Mouse (Mus musculus): ENCODE data around the gene Afmid. TPM values are rescaled to one million over a fixed set of nuclear protein-coding genes. Genes with fewer than 3 reads are reported as not detected.

Gene Afmid
- polyA plus RNA-seq, 1 experiment = 8.7 TPM

DNA sequence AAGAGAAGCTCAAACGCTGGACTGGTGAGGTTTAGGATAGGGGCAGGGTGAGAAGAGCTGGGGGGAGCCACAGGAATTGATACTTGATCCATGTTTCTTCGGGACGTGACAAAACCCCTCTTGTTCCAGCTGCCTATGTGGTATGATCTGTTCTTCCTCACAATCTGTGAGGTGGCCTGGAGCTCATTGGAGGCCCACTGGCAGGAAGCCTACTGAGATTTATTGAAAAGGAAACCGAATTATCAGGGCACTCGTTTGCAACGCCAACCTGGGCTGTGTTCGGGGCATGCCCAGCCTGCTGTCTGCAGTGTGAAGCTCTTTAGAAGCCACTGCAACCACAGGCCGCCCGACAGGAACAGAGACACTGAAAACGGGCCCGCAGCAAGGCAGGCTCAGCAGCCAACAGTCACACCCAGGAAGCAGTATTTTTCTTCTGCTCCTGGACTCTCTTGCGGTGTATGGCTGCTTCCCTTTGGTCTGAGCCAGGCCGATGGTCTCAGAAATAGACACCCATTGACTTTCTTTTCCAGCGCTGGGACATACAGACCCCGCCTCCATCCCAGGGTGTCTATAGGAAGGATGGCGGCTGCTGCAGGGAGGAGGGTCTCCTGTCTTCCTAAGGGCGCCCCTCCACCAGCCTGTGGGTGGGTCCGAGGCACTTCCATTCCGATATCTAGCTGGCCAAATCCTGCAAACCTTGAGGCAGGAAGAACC is 22.7 kb downstream of the Afmid start:
- no peak for DNase-seq (ENCODE audit: low read depth)

DNA sequence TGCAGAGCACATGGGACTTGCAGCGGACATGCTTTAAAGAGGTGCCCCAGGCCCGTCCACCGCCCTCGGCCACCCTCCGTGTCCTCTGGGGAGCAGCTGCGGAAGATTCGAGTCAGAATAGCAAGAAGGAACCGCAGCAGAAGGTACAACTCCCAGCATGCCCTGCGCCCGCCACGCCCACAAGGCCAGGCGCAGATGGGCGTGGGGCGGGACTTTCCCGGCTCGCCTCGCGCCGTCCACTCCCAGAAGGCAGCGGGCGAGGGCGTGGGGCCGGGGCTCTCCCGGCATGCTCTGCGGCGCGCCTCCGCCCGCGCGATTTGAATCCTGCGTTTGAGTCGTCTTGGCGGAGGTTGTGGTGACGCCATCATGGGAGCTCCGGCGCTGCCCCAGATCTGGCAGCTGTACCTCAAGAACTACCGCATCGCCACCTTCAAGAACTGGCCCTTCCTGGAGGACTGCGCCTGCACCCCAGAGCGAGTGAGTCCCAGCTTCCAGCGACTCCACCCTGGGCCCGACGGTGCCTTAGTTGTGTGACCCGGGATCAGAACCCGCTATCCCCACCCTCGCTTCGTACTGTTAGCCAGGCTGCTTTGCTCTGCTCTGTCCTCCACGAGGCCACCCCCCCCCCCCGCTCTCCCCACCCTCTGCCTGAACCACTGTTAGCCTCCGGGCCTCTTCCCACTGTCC is 23.4 kb downstream of the Afmid start, which contains the start of gene Birc5:
Gene Birc5 (plus strand): TSS at position 267 of the 687 bp plus-strand sequence.
- DNase-seq (ENCODE audit: low read depth) = no peak

DNA sequence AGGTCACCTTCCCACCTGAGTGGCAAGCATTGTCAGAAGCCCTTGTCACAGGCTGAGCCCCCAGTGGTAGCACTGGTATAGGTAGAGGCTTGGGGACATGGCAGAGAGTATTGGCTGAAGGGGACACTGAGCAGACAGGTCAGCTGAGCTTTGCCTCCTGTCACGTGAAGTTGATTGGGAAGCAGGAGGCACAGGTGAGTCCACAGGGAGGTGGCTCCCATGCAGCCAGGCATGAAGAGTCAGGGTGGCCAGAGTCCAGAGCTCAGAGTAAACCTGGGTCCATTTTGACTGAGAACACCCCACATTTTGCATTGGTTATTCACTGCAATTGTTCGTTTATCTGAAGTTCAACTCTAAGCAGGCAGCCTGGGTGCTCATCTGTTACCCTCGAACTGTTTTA is 27.2 kb downstream of the Afmid start:
- DNase-seq (ENCODE audit: low read depth) = no peak

DNA sequence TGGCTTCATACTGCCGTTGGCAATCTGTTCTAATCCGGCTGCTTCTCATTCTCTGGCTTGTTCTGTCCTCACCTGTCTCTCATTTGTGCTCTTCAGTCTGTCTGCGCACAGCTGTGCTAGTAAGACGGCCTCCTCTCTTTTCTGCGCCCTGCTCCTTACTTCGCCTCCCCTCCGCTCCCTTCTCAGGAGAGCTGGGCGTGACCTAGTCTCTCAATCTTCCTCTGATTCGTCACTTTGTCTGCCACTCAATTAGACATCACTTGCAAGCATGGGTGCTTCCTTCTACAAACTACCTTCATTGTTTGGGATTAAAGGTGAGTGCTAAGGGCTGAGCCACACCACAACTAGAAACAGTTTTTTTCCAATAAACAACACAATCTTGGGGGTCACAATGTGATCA is 28.5 kb downstream of the Afmid start:
- DNase-seq (ENCODE audit: low read depth) = no peak

DNA sequence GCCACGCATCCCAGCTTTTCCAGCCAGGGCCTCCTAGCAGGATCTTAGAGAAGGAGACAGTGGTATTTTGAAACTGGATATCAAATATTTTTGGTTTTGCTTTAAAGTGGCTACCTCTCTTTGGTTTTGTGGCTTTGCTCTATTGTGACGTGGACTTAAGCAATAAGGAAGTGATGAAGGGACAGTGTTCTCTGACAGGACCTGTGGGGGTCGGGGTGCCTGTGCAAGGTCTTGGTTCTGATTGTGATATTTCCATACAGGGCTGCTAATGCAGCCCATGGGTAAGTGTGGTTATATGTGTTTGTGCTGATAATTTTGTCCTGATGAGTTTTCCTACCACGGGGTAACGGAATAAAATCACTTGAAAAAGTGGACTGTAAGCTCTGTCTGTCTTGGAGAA is 29.6 kb downstream of the Afmid start:
- DNase-seq (ENCODE audit: low read depth) = no peak

DNA sequence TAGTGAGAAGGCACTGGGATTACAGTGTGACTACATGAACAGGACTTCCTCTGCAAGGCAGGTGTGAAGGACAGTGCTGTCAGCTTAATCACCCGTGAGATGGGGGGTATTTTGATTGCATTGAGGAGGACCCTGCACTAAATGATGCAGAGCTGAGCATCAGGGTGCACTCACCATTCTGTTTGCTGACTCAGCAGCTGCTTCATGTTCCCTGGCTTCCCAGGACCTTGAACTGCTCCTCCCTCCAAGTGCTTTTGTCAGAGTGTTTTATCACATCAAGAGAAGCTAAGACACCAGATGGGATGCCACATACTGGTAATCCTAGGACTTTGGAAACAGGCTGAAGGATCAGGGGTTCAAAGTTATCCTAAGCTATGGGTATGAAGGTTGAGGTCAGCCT is 30.3 kb downstream of the Afmid start:
- DNase-seq (ENCODE audit: low read depth) = no peak

DNA sequence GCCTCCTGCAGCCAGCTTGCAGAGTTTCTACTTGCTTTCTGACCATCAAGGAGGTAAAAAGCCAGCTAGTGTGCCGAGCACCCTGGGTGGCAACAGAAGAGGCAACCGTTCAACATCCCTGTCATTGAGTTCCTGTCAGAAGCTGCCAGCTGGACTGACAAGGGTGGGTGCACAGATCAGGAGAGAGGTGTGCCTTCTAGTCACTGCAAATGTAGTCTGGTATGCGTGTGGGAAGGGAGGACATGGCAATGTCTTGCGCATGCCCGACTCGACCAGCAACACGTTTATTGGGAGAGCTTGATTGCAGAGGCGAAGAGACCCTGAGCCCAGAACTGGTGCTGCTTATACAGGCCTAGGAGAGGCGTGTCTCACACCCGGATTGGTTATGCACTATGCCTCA is 31.7 kb downstream of the Afmid start:
- no peak for DNase-seq (ENCODE audit: low read depth)

DNA sequence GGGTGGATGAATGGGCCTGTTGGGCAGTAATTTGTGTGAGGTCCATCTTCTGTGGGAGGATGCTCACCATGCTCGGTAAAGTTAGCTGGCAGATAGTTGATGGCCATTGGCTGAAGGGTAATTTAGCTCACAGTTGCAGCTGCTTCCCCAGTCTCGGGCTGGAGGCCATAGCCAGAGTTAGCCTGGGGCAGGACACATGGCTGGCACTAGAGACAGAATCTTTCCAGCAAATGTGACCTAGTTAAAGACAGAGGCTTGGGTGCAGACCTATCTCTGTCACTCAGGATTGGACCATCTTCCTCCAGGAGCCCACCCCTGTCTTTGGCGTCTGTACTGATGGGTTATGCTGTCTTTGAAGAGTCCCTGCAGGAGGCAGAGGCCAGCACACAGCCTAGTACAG is 32.7 kb downstream of the Afmid start:
- DNase-seq (ENCODE audit: low read depth) = no peak

DNA sequence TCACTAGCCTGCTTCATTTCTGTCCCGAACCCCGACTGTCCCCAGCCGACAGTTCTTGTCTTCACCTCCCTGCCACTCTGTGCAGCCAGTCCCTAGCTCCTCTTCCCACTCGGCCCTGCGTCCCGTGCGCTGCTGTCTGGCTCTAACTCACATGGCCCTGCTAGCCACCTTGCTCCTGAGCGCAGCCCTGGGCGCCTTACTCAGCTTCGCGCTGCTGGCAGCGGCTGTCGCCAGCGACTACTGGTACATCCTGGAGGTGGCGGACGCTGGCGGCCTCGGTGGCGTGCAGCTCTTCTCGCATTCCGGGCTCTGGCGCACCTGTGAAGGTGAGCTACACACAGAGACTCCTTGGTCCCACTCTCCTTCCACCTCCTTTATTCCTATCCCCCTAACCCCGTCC is 34.9 kb downstream of the Afmid start, which contains the start of gene Tmem235:
Gene Tmem235 (plus strand): TSS at position 152 of the 400 bp plus-strand sequence.
- no peak for DNase-seq (ENCODE audit: low read depth)

DNA sequence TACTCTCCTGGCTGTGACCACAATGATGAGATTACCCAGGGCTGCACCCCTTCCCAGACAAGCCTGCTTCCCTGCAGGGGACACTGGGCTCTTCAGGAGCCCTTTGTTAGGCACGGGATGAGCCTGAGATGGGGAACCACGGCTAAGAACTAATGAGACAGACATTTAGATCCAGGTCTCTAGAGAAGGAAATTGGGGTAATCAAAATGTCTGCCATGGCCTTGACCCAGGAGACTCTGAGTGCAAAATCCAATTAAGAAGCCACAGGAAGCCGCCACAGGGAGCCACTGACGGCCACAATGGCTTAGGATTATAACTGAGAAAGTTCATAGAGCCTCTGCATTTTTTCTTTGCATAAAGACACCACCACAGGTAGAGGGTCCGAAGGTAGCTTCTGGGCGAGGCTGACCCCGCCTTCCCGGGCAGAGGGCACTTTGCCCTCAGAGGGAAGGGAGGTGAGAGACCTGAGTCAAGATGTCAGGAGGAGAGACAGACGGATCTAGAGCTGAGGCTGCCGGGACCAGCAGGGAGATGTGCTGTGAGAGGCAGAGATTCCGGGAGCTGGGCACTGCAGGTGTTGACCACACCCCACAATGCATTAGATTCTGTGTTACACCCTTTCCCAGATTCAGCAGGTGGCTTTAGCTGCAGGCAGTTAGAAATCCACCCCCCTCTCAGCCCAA is 37.6 kb downstream of the Afmid start:
- DNase-seq (ENCODE audit: low read depth) = no peak

DNA sequence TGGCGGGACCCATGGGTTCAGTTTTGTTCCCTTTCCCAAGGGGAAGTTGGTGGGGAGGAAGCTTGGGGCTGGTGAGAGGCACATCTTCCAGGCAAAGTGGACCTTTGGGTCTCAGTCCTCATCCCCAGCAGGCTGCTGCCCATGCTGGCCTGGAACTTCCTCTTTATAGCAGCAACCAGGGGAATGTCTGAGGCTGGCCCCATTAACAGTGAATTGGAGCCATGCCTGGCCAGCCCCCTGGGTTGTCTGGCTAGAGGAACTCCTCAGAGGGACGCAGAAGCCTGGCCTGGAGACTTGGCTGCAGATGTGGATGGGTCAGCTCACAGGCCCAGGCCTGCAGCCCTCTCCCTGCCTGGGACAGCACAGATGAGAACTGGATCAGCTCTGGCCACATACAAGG is 39.1 kb downstream of the Afmid start:
- no peak for DNase-seq (ENCODE audit: low read depth)

DNA sequence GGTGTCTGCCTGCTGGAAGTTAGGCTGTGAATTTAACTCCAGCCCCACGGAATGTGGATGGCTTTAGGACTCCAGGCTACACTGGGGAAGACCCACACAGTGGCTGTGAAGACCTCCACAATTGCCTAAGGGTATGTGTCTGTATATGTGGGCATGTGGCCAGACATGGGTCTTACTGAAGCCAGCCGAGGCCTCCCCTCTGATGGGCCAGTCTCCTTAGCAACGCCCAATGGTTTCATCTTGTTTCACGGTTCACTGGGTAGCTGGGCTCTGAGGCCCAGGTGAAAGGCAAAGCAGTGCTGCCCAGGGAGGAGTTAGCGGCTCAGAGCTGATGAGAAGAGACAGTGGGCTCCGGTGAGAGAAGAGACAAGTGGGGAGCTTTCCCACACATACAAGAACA is 40.3 kb downstream of the Afmid start:
- DNase-seq (ENCODE audit: low read depth) = no peak

DNA sequence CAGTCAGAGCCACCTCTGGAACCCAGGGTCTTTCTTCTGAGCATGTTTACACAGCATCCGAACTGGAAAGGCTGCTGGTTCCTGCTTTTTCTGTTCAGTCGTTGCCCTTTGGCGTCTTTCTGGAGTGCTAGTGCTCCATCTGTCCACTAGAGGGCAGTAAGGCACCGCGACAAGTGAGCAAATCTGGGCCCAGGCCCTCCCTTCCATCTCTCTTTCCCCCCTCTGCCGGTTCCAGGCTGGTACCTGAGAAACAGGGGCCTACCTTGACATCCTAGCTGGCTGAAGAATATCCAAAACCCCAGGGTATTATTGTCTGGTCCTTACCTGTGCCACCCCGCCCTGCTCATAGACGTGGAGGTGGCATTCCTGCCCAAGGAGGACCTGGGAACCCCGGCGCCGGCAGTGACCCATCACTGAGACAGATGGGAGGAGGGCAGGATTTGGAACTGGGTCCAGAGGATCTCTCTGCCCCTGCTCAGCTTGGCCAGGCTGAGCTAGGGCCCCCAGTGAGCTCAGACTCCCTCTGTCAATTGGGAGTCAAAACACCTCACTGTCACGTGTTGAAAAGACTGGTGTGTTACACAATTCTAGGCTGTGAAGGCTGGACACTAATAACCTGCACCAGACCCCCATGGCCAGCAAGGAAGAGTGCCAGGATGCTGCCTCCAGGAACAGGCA is 45.1 kb downstream of the Afmid start:
- DNase-seq (ENCODE audit: low read depth) = no peak

DNA sequence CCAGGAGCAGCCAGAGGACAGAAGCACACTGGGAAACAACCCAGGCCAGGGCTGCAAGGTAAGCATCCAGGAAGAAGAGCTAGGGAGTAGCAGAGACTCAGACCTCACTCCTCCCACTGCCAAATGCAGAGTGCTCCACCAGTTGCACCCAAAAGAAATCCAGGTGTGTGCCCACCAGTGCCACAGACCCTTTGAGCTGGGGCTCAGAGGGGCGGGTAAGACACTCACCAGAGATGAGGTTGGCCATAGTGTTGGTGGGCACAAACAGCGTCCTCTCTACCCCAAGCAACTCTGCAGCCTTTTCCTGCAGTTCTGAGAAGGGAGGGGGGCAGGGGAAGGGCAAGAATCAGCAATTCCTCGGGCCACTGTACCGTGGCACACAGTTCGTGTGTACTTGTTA is 45.7 kb downstream of the Afmid start:
- DNase-seq (ENCODE audit: low read depth) = no peak

DNA sequence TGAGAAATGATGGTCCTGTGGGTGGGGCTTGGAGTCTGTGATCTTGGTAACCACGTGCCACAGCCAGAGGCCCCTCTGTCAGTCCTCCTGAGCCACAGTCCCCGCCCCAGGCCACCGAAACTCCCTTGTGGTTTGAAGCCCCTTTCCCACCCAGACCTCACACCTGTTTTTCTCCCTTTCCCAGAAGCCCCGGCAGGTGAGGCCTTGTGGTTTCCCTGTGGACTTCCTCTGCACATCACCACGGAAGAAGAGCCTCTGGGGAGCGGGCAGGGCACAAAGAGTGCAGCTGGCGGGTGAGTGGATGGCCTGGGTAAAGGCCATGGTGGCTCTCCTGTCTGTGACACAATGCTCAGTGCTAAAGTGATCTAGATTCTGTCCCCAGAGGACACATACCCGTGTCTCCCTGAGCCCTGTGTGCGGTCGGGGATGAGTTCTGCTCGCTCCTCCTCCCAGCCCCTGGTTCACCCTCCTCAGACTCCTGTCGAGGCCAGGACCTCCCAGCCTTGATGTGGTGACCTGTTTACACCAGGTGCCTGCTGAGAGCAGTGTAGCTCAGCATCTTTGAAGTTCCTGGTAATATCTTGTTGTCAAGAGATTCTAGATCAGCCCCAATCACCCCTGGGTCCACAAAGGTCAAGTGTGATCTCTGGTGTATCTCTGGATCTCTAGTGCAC is 46.3 kb downstream of the Afmid start:
- DNase-seq (ENCODE audit: low read depth) = no peak

DNA sequence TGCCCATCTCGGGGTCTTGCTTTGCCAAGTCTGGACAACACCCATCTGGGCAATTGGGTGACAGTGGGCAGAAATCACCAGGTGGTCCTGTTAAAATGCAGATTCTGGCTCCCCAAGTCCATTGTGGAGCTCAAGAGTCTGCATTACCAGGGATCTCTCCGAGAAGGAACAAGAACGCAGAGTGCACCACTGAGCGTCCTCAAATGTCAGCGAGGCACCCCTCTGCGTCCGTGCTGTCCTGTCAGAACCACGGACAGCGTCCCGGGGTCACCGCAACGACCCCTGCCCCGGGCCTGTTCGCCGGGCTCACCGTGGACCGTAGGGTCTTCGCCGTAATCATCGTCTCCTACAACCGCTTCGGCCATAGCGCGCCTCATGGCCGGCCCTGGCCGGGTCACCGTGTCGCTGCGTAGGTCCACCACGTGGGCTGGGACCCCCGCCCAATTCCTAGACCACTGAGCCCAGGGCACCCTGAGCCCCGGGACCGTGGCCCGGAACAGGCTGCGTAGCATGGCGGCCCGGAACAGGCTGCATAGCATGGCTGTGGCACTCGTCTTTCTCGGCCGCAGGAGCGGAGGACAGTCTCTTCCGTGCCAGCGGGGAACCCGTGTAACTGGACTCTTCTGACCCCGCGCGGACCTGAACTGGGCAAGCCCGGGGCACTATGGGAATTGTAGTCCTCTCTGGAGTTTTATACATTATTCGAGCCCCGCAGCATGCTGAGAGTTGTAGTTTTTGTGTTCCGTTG is 47.3 kb downstream of the Afmid start, which contains the start of gene Tha1:
Gene Tha1 (minus strand): TSS at position 621 of the 748 bp plus-strand sequence.
- no peak for DNase-seq (ENCODE audit: low read depth)

DNA sequence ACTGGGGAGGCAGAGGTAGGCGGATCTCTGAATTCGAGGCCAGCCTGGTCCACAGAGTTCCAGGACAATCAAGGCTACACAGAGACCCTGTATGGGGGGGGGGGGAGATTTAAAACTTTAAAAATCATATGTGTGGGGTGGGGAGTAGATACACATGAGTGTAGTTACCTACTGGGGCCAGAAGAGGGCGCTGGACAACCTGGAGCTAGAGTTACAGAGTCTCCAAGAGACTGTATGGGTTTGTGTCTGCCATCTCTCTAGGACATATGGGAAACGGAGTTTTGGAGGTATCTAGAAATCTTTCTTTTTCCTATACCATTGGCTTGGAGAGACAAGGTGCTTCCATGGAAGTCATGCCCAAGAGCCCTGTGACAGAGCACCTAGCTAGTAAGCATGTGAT is 48.7 kb downstream of the Afmid start:
- no peak for DNase-seq (ENCODE audit: low read depth)

DNA sequence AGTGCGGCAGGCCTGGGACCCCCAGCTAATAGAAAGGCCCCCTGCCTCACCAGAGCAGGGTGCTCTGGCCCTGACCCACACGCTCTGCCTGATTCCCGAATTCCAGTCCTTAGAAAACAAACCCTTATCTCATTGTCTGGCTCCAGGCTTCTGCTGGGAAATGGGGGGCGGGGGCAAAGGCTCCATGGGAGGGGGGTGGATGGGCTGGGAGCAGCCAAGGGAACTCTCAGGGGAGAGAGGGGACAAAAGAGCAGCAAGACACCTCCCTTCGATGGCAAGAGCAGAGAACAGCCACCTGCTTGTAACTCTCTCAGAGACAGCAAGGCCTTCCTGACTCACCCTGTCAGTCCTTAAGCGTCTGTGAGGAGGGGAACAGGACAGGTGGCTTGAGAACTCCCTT is 50.0 kb downstream of the Afmid start:
- DNase-seq (ENCODE audit: low read depth) = no peak

DNA sequence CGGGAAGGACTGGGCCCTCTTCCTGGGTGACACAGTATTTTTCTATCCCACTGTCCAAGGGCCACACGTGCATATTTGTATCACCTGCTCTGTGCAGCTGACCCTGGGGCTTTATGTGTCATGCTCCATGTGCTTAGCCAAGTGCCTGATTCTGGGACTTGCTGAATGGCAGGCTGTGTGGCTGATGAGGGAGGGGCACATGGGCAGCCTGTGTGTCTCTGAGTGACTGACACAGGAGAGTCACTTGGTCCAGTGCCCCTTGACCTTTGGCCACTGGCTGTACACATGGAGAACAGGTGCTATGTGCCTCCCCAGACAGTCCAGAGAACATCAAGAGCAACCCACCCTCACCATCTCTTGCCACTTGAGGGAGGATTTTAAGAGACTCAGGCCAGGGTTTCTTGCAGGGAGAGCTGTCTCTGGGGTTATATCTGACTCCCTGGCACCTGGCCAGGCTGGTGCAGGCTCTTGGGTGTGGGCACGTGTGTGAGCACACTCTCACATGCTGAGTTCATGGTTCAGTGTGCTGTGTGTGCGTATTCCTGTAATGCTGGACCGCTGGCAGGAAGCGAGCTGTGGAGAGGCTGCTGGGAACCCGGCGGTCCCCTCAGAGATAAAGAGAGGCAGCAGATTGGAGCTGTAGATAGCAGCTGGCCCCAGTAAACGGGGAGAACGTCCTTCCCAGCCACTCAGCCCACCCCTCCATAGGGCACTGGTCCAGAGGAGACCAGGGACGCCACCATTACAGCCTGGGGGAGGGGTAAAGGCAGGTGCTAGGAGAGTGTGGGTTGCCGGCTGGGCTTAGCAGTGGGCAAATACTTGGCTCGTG is 52.4 kb downstream of the Afmid start:
- no peak for DNase-seq (ENCODE audit: low read depth)

DNA sequence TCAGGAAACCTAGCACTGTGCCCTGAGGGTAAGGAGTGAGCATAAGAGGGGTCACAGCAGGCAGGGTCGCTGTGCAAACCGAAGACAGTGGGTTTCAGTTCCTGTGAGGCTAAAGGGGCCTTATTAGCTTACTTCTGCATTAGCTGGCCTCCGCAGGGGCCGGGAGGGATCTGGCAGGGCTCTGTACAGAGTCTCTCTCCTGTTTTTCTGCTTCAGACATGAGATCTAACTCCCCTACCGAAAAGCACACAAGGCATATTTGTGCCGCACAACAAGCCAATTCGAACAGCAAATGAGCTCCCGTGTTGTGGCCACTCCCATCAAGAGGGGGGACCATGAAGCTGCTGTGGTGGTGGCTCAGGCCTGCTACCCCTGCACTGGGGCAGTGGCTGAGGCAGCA is 53.2 kb downstream of the Afmid start:
- DNase-seq (ENCODE audit: low read depth) = no peak

Data from gonadal fat pad, adult 2 months (tissue).